Mouse (Mus musculus) ES-Bruce4 (cell line): ENCODE data around the gene Zfand2b.

ENCODE experiments used
- EP300 ChIP-seq: IDR thresholded peaks from 2 replicates; pipeline ENCODE4 v1.6.1; 2011; ENCODE audit warnings: low read depth, low read length; ENCODE audit not compliant: insufficient read depth
- POLR2A ChIP-seq: IDR thresholded peaks from one replicate; pipeline ENCODE4 v1.8.1; 2011; ENCODE audit warnings: low read length; ENCODE audit not compliant: insufficient read depth

DNA sequence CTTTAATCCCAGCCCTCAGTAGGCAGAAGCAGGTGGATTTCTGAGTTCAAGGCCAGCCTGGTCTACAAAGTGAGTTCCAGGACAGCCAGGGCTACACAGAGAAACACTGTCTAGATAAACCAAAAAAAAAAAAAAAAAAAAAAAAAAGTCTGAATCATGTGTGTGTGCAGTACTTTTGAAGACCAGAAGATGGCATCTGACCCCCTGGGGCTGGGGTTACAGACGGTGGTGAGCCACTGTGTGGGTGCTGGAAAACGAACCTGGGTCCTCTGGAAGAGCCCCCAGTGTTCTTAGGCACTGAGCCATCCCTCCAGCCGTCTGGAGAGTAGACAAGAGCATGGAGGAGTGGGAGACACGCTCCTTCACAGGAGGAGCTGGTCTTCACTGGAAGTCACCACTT is 13.7 kb downstream of the Zfand2b start:
- no peak for TF ChIP-seq POLR2A
- no peak for TF ChIP-seq EP300
